Mouse (Mus musculus): ENCODE measurements around the gene Rnase4.

GRCm38 (mm10) chr14:51129624-51129975 is 38.7 kb downstream of the Rnase4 start:
- TF ChIP-seq CTCF (IDR thresholded peaks at IDR 0.05; ENCODE audit: low read depth, low read length) (no peak), POLR2A (IDR thresholded peaks at IDR 0.05; ENCODE audit: borderline replicate concordance, low read depth, low read length) (no peak)
